Mouse (Mus musculus): ENCODE results near the gene Slc35e3. TPM values are rescaled to one million over a fixed set of nuclear protein-coding genes. Genes with fewer than 3 reads are reported as not detected.

Gene Slc35e3
- polyA plus RNA-seq, 1 experiment from 2014 or later, result 6.7 TPM

DNA sequence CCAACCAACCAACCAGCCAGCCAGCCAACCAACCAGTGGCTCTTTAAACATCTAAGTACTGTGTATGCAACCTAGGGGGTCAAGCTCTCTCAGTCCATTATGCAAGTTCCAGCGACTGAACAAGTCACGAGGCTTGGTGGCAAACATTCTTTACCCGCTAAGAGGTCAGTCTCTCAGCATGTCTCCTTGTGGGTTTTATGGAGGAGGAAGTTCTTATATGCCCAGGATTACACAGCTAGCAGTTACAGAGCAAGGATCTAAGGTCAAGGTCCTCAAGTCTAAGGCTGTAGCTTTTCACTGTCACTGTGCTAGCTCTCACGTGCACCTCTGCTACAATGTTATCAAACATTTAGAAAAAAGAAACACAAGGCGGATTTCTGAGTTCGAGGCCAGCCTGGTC lies 18.4 kb upstream of the Slc35e3 start:
- Histone ChIP-seq H3K27me3 (ENCODE audit: control insufficient read depth, insufficient read depth, low read length) (no peaks in the 10 kb centered on the region), H3K4me1 (ENCODE audit: control insufficient read depth, insufficient read depth, low read length) (no peaks in the 10 kb centered on the region), H3K4me2 (ENCODE audit: low read depth, low read length) (no peak overlapping the region), H3K36me3 (ENCODE audit: control insufficient read depth, insufficient read depth) (peaks cover 58% of the 10 kb centered on the region), H3K9ac (ENCODE audit: low read length) (no peak overlapping the region), H3K9me3 (replicated peaks; ENCODE audit: control insufficient read depth, low read length) (no peaks in the 10 kb centered on the region), H3K27ac (ENCODE audit: low read length) (no peak overlapping the region), H3K4me3 (ENCODE audit: low read length) (no peak overlapping the region)
- 88% methylated on average over 6 of the region's 6 CpGs for WGBS
- ATAC-seq (replicated peaks; ENCODE audit: extremely low read depth, insufficient read depth, low FRiP score), result no peak

DNA sequence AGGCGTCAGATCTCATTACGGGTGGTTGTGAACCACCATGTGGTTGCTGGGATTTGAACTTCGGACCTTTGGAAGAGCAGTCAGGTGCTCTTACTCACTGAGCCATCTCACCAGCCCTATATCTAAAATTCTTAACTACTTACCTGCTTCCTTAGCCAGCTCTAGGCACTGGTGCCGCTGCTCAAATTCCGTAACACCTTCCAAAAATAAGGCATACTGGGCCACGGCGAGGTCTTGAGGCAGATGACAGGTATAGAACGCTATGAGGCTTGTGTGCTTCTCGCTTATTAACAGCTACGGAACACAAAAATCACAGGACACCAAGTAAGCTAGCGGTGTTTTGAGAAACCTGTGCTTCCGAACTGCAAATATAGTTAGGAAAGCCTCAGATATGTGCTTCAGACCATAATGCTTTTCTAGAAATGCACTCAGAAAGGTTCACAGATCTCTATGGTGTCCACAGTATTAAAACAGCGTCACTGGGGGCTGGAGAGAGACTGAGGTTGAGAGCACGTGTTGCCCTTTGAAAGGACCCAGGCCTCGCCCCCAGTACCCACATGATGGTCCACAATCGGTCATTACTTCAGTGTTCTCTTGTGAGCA lies 17.5 kb upstream of the Slc35e3 start:
- Histone ChIP-seq H3K9me3 (replicated peaks; ENCODE audit: control insufficient read depth, low read length) (no peaks in the 10 kb centered on the region), H3K27ac (ENCODE audit: low read length) (no peak overlapping the region), H3K4me3 (ENCODE audit: low read length) (no peak overlapping the region), H3K36me3 (ENCODE audit: control insufficient read depth, insufficient read depth) (peaks cover 65% of the 10 kb centered on the region), H3K4me2 (ENCODE audit: low read depth, low read length) (no peak overlapping the region), H3K27me3 (ENCODE audit: control insufficient read depth, insufficient read depth, low read length) (no peaks in the 10 kb centered on the region), H3K9ac (ENCODE audit: low read length) (no peak overlapping the region), H3K4me1 (ENCODE audit: control insufficient read depth, insufficient read depth, low read length) (no peaks in the 10 kb centered on the region)
- ATAC-seq (replicated peaks; ENCODE audit: extremely low read depth, insufficient read depth, low FRiP score), result no peak
- 93% methylated on average over 16 of the region's 16 CpGs for WGBS

DNA sequence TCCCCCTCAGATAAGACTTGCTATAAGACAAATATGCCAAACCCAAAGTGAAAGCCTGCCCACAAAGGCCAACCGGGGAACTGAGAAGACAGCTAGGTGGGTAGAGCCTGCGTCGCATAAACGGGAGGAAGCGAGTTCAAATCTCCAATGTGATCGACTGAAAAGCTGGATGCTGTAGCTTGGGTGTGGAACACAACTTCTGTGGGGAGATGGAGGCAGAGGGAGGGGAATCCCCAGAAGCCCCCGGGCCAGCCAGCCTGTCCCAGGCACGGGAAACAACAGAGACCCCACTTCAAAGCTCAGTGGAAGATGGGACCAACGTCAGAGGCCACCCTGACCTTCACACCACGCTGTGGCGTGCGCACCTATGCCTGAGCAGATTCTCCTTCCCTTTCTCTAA lies 16.8 kb upstream of the Slc35e3 start:
- Histone ChIP-seq H3K9me3 (replicated peaks; ENCODE audit: control insufficient read depth, low read length) (no peaks in the 10 kb centered on the region), H3K27me3 (ENCODE audit: control insufficient read depth, insufficient read depth, low read length) (no peaks in the 10 kb centered on the region), H3K4me3 (ENCODE audit: low read length) (no peak overlapping the region), H3K4me1 (ENCODE audit: control insufficient read depth, insufficient read depth, low read length) (no peaks in the 10 kb centered on the region), H3K36me3 (ENCODE audit: control insufficient read depth, insufficient read depth) (peaks cover 68% of the 10 kb centered on the region), H3K4me2 (ENCODE audit: low read depth, low read length) (no peak overlapping the region), H3K9ac (ENCODE audit: low read length) (no peak overlapping the region), H3K27ac (ENCODE audit: low read length) (no peak overlapping the region)
- 93% methylated on average over 12 of the region's 12 CpGs for WGBS
- no peak for ATAC-seq (replicated peaks; ENCODE audit: extremely low read depth, insufficient read depth, low FRiP score)

DNA sequence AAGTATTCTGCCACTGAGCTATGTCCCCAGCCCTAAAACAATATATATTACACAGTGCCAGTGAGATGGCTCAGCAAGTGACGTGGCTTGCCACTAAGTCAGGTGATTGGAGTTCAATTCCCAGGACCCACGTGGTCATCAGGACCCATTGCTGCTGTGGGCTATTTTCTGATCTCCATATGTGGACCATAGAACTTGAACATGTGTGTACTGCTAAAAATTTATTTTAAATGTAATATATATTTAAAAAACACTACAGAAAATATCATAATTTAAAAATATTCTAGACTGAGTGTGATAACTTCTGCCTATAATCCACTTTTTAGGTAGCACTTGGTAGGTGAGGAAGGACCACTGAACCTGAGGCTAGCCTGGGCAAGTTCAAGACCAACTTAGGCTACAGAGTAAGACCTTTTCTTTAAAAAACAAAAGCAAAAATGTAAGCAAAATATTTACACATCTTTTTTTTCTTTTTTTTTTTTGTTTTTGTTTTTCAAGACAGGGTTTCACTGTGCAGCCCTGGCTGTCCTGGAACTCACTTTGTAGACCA lies 16.2 kb upstream of the Slc35e3 start:
- no peaks in the 10 kb centered on the region for H3K9me3 ChIP-seq (replicated peaks; ENCODE audit: control insufficient read depth, low read length)
- no peak for ATAC-seq (replicated peaks; ENCODE audit: extremely low read depth, insufficient read depth, low FRiP score)
- no peaks in the 10 kb centered on the region for H3K27me3 ChIP-seq (ENCODE audit: control insufficient read depth, insufficient read depth, low read length)
- H3K4me2 ChIP-seq (ENCODE audit: low read depth, low read length), result no peak overlapping the region
- no peak overlapping the region for H3K27ac ChIP-seq (ENCODE audit: low read length)
- H3K36me3 ChIP-seq (ENCODE audit: control insufficient read depth, insufficient read depth), result peaks cover 70% of the 10 kb centered on the region
- H3K4me3 ChIP-seq (ENCODE audit: low read length), result no peak overlapping the region
- WGBS, result 95% methylated on average over 2 of the region's 2 CpGs
- H3K9ac ChIP-seq (ENCODE audit: low read length), result no peak overlapping the region
- H3K4me1 ChIP-seq (ENCODE audit: control insufficient read depth, insufficient read depth, low read length), result no peaks in the 10 kb centered on the region

DNA sequence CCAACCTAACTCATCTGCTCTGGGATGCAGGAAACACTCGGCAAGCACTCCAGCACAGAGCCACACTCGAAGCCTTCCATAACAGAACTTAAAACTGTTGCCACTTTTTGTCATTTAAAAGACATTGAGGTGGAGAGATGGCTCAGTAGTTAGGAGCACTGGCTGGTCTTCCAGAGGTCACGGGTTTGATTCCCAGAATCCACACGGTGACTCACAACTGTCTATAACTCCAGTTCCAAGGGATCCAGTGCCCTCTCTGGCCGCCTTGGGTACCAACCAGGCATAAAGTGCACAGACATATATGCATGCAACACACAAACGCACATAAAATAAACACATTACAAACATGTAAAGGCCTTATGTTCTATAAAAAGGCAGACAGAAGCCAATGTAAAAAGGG lies 15.4 kb upstream of the Slc35e3 start:
- no peak overlapping the region for H3K9ac ChIP-seq (ENCODE audit: low read length)
- H3K27me3 ChIP-seq (ENCODE audit: control insufficient read depth, insufficient read depth, low read length), result no peaks in the 10 kb centered on the region
- no peaks in the 10 kb centered on the region for H3K9me3 ChIP-seq (replicated peaks; ENCODE audit: control insufficient read depth, low read length)
- H3K4me2 ChIP-seq (ENCODE audit: low read depth, low read length), result no peak overlapping the region
- no peak overlapping the region for H3K4me3 ChIP-seq (ENCODE audit: low read length)
- H3K4me1 ChIP-seq (ENCODE audit: control insufficient read depth, insufficient read depth, low read length), result no peaks in the 10 kb centered on the region
- ATAC-seq (replicated peaks; ENCODE audit: extremely low read depth, insufficient read depth, low FRiP score), result no peak
- WGBS, result 87% methylated on average over 6 of the region's 6 CpGs
- H3K36me3 ChIP-seq (ENCODE audit: control insufficient read depth, insufficient read depth), result peaks cover 77% of the 10 kb centered on the region
- no peak overlapping the region for H3K27ac ChIP-seq (ENCODE audit: low read length)

DNA sequence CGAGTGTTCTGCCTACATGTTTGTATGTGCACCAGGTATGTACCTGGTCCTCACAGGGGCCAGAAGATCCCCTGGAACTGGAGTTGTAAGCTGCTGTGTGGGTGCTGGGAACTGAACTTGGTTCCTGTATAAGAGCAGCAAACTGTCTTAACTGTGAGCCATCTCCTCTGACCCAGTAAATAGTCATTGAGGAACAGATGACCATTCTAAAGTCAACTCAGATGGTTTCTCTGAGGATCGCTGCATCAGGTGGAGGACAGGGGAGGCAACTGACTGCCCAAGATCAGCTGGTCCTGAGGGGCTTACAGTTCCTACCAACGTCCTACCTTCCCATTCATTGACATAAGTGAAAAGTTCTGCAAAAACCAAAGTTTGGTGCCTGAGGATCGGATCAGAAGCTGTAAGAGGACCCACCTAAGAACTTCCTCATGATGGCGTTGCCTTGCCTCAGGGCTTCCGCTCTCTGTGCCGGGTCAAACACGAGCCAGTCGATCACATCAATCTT lies 14.7 kb upstream of the Slc35e3 start:
- H3K4me2 ChIP-seq (ENCODE audit: low read depth, low read length), result no peak overlapping the region
- no peaks in the 10 kb centered on the region for H3K27me3 ChIP-seq (ENCODE audit: control insufficient read depth, insufficient read depth, low read length)
- no peak overlapping the region for H3K27ac ChIP-seq (ENCODE audit: low read length)
- no peak for ATAC-seq (replicated peaks; ENCODE audit: extremely low read depth, insufficient read depth, low FRiP score)
- H3K9ac ChIP-seq (ENCODE audit: low read length), result no peak overlapping the region
- no peaks in the 10 kb centered on the region for H3K4me1 ChIP-seq (ENCODE audit: control insufficient read depth, insufficient read depth, low read length)
- WGBS, result 94% methylated on average over 9 of the region's 9 CpGs
- H3K36me3 ChIP-seq (ENCODE audit: control insufficient read depth, insufficient read depth), result peaks cover 79% of the 10 kb centered on the region
- no peak overlapping the region for H3K4me3 ChIP-seq (ENCODE audit: low read length)
- H3K9me3 ChIP-seq (replicated peaks; ENCODE audit: control insufficient read depth, low read length), result no peaks in the 10 kb centered on the region

DNA sequence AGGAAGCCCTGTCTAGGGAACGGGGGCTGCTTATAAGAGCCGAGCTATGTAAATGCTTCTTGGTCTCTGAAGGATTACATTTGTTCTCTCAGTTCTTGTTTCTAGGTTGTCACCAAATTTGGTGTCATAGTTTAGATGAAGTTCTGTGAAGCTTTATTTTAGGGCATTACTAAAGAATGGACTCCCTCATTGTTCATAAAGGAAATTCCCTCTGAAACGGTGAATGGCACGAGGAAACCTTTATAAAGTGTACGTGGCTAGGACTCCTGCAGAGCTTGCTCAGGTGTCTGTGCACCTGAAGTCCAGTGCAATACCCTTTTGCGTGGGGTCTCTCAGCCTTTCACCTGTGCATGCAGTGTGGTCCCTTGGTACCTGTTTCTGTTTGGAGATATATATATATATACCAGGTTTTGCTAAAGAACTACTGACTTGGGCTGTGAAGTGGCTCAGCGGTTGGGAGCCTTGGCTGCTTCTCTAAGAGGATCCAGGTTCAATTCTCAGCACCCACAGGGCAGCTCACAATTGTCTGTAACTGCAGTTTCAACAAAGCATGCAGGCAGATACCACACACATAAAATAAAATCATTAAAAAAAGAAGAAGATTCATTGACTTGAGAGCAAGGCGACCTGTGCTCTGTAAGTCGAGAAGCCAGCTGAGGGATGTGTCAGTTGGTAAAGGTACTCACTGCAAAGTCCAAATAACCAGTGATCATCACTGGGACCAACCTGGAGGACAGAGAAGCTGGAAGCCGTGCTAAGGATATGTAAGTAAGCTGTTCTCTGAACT lies 13.9 kb upstream of the Slc35e3 start:
- H3K4me2 ChIP-seq (ENCODE audit: low read depth, low read length), result no peak overlapping the region
- no peaks in the 10 kb centered on the region for H3K27me3 ChIP-seq (ENCODE audit: control insufficient read depth, insufficient read depth, low read length)
- 87% methylated on average over 10 of the region's 10 CpGs for WGBS
- no peak overlapping the region for H3K9ac ChIP-seq (ENCODE audit: low read length)
- no peak for ATAC-seq (replicated peaks; ENCODE audit: extremely low read depth, insufficient read depth, low FRiP score)
- H3K4me1 ChIP-seq (ENCODE audit: control insufficient read depth, insufficient read depth, low read length), result no peaks in the 10 kb centered on the region
- H3K4me3 ChIP-seq (ENCODE audit: low read length), result no peak overlapping the region
- no peaks in the 10 kb centered on the region for H3K9me3 ChIP-seq (replicated peaks; ENCODE audit: control insufficient read depth, low read length)
- peaks cover 79% of the 10 kb centered on the region for H3K36me3 ChIP-seq (ENCODE audit: control insufficient read depth, insufficient read depth)
- no peak overlapping the region for H3K27ac ChIP-seq (ENCODE audit: low read length)

DNA sequence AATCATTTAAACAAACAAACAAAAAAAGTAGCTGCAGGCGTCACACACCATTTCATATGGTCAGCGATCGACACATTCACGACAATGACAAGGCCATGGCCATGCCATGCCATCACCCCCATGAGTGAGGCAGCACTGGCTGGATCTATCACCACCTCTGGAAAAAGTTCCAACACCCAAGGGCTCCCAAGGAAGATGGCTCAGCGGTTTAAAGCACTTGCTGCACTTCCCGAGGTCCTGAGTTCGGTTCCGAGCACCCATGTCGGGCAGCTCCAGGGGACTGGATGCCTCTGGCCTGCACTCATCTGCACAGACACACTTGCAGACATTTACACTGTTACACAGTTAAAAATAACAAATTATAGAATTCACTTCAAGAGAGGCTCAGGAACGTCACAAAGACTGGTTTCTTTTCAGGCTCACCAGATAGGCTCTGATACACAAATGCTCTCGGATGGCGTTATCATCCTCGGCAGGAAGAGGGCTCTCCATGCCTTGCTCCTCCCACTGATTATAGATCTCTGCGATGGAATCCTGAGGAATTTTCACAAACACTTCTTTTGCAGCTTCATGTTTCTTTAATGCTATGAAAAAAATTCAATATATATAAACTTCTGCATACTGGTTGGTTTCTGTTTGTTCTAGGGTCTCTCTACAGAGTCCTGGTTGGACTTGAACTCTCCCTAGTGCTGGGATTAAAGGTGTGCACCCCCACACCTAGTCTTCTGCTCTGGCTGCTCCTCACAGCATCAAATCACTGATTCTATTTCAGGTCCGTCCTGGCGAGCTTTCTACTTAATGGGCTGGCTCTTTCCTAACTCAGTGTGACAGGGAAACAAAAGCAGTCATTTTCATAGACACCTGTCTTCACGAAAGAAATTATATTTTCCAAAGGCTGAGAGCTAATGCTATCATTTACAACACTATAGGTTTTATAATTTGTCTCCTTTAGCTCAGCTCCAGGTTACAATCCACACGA lies 12.9 kb upstream of the Slc35e3 start:
- no peak for ATAC-seq (replicated peaks; ENCODE audit: extremely low read depth, insufficient read depth, low FRiP score)
- Histone ChIP-seq H3K9me3 (replicated peaks; ENCODE audit: control insufficient read depth, low read length) (no peaks in the 10 kb centered on the region), H3K4me2 (ENCODE audit: low read depth, low read length) (no peak overlapping the region), H3K9ac (ENCODE audit: low read length) (no peak overlapping the region), H3K4me3 (ENCODE audit: low read length) (no peak overlapping the region), H3K27me3 (ENCODE audit: control insufficient read depth, insufficient read depth, low read length) (no peaks in the 10 kb centered on the region), H3K27ac (ENCODE audit: low read length) (no peak overlapping the region), H3K36me3 (ENCODE audit: control insufficient read depth, insufficient read depth) (peaks cover 79% of the 10 kb centered on the region), H3K4me1 (ENCODE audit: control insufficient read depth, insufficient read depth, low read length) (no peaks in the 10 kb centered on the region)
- 86% methylated on average over 18 of the region's 18 CpGs for WGBS

Data from heart, embryonic 16.5 days (tissue).